Mouse (Mus musculus) layer of hippocampus, adult 6 months (tissue): ENCODE results near the gene Ush1c. TPM values are rescaled to one million over a fixed set of nuclear protein-coding genes. Genes with fewer than 3 reads are reported as not detected.

ENCODE experiments used
- long read RNA-seq, 2 experiments: library from polyadenylated mRNA; unstranded; transcript quantifications; one replicate each; pipeline ENCODE4 v2.0.0; 2019 to 2020
- polyA plus RNA-seq: library from polyadenylated mRNA; unstranded; fragments of <200 nt; fragmentation: Nextera tagmentation; gene quantifications from 2 replicates; pipeline ENCODE4 v1.2.3, GENCODE M21; 2021

The Ush1c gene
- 0.28 TPM in 1 of 2 replicates, not detected in the other for polyA plus RNA-seq
- long read RNA-seq, experiment 1, result 0 reads
- long read RNA-seq, experiment 2, result 0 reads

GRCm38 (mm10) chr7:46238346-46238745, at the start of gene Ush1c:
Gene Ush1c (minus strand): TSS chr7:46238503.

DNA sequence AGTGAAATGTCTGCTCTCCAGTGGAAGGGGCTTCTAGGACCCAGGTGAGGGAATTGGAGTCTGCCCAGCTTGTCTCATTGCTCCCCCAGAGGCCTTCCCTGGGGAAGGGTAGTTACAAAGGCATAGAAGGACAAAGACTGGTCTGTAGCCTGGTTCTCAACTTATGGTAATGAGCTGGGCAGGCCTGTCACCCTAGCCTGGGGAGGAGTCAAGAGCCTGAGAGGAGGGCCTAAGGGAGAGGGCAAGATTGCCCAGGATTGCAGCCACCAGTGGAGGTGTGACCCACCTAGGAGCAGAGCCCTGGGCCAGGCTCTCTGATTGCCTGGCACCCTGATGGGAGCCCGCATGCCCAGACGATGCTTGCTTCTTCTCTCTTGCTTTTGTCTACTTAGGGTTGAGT, 2.4 kb upstream of the Ush1c start, which contains the start of gene Otog:
Otog (plus strand) TSS at position 292 of the 400 bp plus-strand sequence.

DNA sequence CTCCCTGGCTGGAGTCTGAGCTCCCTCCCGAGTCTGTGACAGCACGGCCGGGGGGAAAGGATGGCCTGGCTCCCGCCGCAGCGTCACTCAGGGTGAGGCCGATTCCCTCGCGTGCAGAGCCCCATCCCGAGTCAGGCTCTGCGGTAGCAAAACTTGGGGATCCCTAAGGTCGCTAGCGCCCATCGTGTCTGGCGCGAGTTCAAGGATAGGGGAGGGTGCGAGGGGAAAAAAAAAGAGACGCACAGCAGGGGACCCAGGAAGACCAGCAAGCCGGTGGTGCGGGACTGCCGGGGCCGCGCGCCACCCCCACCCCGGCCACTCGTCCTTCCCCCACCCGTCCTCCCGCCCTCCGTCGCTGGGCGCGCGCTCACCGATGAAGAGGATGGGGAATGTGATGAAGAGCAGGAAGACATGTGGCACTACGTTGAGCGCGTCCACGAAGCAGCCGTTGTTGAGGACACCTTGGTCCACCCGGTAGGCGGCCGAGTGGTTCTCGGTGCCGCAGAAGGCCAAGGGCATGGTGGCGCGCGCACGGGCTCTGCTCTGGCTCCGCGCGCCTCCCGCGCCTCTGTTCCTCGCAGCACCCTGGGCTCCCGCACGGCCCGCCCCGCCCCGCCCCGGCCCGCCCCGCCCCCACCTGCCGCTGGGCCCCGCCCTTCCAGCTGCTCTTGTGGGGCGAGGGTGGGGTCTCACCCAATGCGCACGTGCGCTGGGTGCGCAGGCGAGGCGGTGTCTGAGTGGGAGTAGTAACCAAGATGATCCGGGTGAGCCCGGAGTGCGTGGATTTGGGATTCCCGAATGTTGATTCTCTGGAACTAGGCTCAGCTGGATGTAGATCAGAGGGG, 58.6 kb downstream of the Ush1c start, which contains the start of gene Abcc8:
Abcc8 (minus strand) TSS at position 603 of the 845 bp plus-strand sequence.

Other genes with a start within 250 kb of the Ush1c start
- 0.10 and 0.13 TPM in 2 replicates for gene Abcc6, start 208.2 kb downstream of the Ush1c start, polyA plus RNA-seq
- gene Nomo1, start 204.8 kb downstream of the Ush1c start, polyA plus RNA-seq, result 21.3 and 22.8 TPM in 2 replicates
- 4.6 and 4.7 TPM in 2 replicates for gene Kcnj11, start 137.7 kb downstream of the Ush1c start, polyA plus RNA-seq
- 13.3 and 13.9 TPM in 2 replicates for gene Abcc8, start 58.5 kb downstream of the Ush1c start, polyA plus RNA-seq
- not detected in 2 replicates for gene Otog, start 2.5 kb upstream of the Ush1c start, polyA plus RNA-seq
- 0.10 and 0.33 TPM in 2 replicates for gene Myod1, start 138.0 kb upstream of the Ush1c start, polyA plus RNA-seq
- gene Kcnc1, start 158.0 kb upstream of the Ush1c start, polyA plus RNA-seq, result 20.2 and 20.9 TPM in 2 replicates